ENCODE assay signal across 8 mouse cellular contexts in genomic region chr1:24679071-24679470, GRCm38 (mm10). TPM values are rescaled to one million over a fixed set of nuclear protein-coding genes. Genes with fewer than 3 reads are reported as not detected.
DNase-seq lines count a peak whose midpoint lies in the region; ATAC-seq lines count a peak whose summit lies in the region.

No protein-coding gene starts in this region.

- peak overlapping the region; percentile 74 for H3K4me2 ChIP-seq in heart, embryonic 15.5 days

- peak overlapping the region; percentile 77 for H3K27ac ChIP-seq in heart, embryonic 15.5 days

- ATAC-seq in heart, embryonic 15.5 days (replicated peaks; ENCODE audit: insufficient number of reproducible peaks, insufficient read depth, low FRiP score, low read depth): no peak; the same call in 1 of the 2 replicates

- peak overlapping the region; percentile 90 for H3K4me3 ChIP-seq in heart, embryonic 15.5 days

- no peaks in the 10 kb centered on the region for H3K27me3 ChIP-seq in heart, embryonic 15.5 days

- no peaks in the 10 kb centered on the region for H3K9me3 ChIP-seq in heart, embryonic 15.5 days (replicated peaks)

- WGBS in heart, embryonic 15.5 days: under 1% methylated on average over 13 of the region's 13 CpGs

- H3K36me3 ChIP-seq in heart, embryonic 15.5 days: no peaks in the 10 kb centered on the region

- H3K4me1 ChIP-seq in heart, embryonic 15.5 days (replicated peaks): peaks cover 9% of the 10 kb centered on the region

- H3K9ac ChIP-seq in heart, embryonic 15.5 days: peak overlapping the region; percentile 63

- DNase-seq in heart, adult 8-10 months (ENCODE audit: low spot score): no peak
- DNase-seq in brain, adult 2 months (ENCODE audit: low read depth, low spot score): peak; percentile 56
- DNase-seq in induced T-regulatory cell, adult 2 months (ENCODE audit: low read depth): peak; percentile 73
- peak; percentile 47 for DNase-seq in lung, postnatal 36 days
- no peak for DNase-seq in embryo, embryonic 10 days (ENCODE audit: low spot score)
- DNase-seq in urinary bladder, postnatal 14 days (ENCODE audit: low spot score): no peak
- DNase-seq in adrenal gland, adult (ENCODE audit: inconsistent age in 2 of 2, low spot score in 1 of 2): no peak

RNA-seq across cellular contexts. Expression of gene Lmbrd1, which starts 0.6 kb away (rescaled TPM):
- 23.4 and 25.4 TPM in 2 replicates for polyA plus RNA-seq in heart, embryonic 15.5 days (2015; fragmentation: Nextera tagmentation; extraction: Ambion mirVana)
- total RNA-seq in heart, adult 8-10 months (2022): 10 to 100 TPM; 37.3 to 54.8 (median 47.6) TPM

Comparison
In these comparisons a context has a peak if more than half of its experiments do, and no peak if none do; other contexts are left out.
1. DNase-seq: peak in brain, adult 2 months (single experiment), induced T-regulatory cell, adult 2 months (single experiment) and lung, postnatal 36 days (single experiment); none in heart, adult 8-10 months (single experiment), embryo, embryonic 10 days (single experiment), urinary bladder, postnatal 14 days (single experiment) and adrenal gland, adult (0 of 2).